25 mouse cellular contexts compared by ENCODE assay signal in the genomic region with DNA sequence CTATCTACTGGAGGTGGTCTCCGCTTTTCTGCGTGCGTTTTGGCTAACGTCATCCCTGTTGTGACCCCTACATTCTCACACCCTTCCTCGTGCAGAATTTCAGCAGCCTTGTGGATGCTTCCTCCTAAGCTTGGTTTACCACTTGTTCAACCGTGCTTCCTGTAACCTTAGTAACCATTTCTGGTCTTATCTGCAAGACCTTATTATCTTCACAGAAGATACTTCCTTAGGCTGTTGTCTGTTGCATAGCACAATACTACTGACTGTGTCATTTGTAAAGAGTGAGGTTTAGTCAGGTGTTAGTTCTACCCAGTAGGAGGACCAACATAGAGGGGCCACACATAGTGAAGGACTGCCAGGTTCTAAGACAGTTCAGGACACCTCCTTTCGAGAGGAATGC.
A peak's percentile ranks its signal among the peaks of the same experiment; 100 is the strongest.
DNase-seq lines count a peak whose midpoint lies in the region; ATAC-seq lines count a peak whose summit lies in the region.
"Had no signal": no experiment of that assay in that cellular context is flagged by ENCODE, and none has a peak within 500 bp of the region (broad histone marks: within the 10 kb centered on the region; RNA-seq: fewer than 3 reads in every experiment).

No protein-coding gene starts in this region.

- 34% methylated on average over 7 of the region's 7 CpGs for WGBS in liver, embryonic 13.5 days (ENCODE audit: insufficient replicate concordance)
- 71% methylated on average over 7 of the region's 7 CpGs for WGBS in liver, embryonic 11.5 days

- no peaks in the 10 kb centered on the region for H3K9me3 ChIP-seq in liver, embryonic 13.5 days (replicated peaks)
- H3K9me3 ChIP-seq in liver, embryonic 11.5 days (ENCODE audit: control insufficient read depth, low read length) = no peaks in the 10 kb centered on the region
- H3K9me3 ChIP-seq: forebrain, embryonic 15.5 days; heart, embryonic 13.5 days; hindbrain, embryonic 12.5 days; midbrain, embryonic 12.5 days had no signal

- H3K4me3 ChIP-seq in liver, embryonic 13.5 days (replicated peaks) = no peak overlapping the region
- no peak overlapping the region for H3K4me3 ChIP-seq in liver, embryonic 11.5 days (ENCODE audit: low read depth, low read length)
- H3K4me3 ChIP-seq: forebrain, embryonic 15.5 days; heart, embryonic 13.5 days; hindbrain, embryonic 12.5 days; midbrain, embryonic 12.5 days had no signal

- H3K36me3 ChIP-seq in liver, embryonic 13.5 days = no peaks in the 10 kb centered on the region
- H3K36me3 ChIP-seq in liver, embryonic 11.5 days (ENCODE audit: control insufficient read depth, insufficient read depth, low read length) = no peaks in the 10 kb centered on the region
- H3K36me3 ChIP-seq: forebrain, embryonic 15.5 days; heart, embryonic 13.5 days; hindbrain, embryonic 12.5 days; midbrain, embryonic 12.5 days had no signal

- no peak for DNase-seq in liver, embryonic 13.5 days
- DNase-seq in liver, embryonic 11.5 days (ENCODE audit: low spot score) = no peak
- no peak for DNase-seq in layer of hippocampus, postnatal 36 days
- DNase-seq in embryo, embryonic 11 days = no peak
- DNase-seq in gastrocnemius, postnatal 4 days (ENCODE audit: low spot score in 2 of 2) = no peak
- DNase-seq: adrenal gland, adult 8-10 months; cerebellum, adult 2 months; cerebellum, postnatal 25 days; gastrocnemius, postnatal 10 days; heart, adult 18-20 months; heart, postnatal 14 days; kidney, adult 18-20 months; lung, postnatal 4 days; right cerebral cortex, postnatal 14 days; thymus, postnatal 4 days had no signal

- no peak overlapping the region for H3K27ac ChIP-seq in liver, embryonic 13.5 days
- no peak overlapping the region for H3K27ac ChIP-seq in liver, embryonic 11.5 days (ENCODE audit: low read depth, low read length)
- H3K27ac ChIP-seq: forebrain, embryonic 15.5 days; heart, embryonic 13.5 days; hindbrain, embryonic 12.5 days; kidney, postnatal 0 days; liver, embryonic 14.5 days; midbrain, embryonic 12.5 days had no signal

- no peaks in the 10 kb centered on the region for H3K4me1 ChIP-seq in liver, embryonic 13.5 days (replicated peaks)
- H3K4me1 ChIP-seq in liver, embryonic 11.5 days (replicated peaks; ENCODE audit: control insufficient read depth, insufficient read depth, low read length) = no peaks in the 10 kb centered on the region
- H3K4me1 ChIP-seq: forebrain, embryonic 15.5 days; heart, embryonic 13.5 days; hindbrain, embryonic 12.5 days; midbrain, embryonic 12.5 days had no signal

- H3K9ac ChIP-seq in liver, embryonic 13.5 days = no peak overlapping the region
- no peak overlapping the region for H3K9ac ChIP-seq in liver, embryonic 11.5 days (ENCODE audit: low read depth, low read length)
- H3K9ac ChIP-seq: forebrain, embryonic 15.5 days; heart, embryonic 13.5 days; hindbrain, embryonic 12.5 days; liver, embryonic 14.5 days; midbrain, embryonic 12.5 days had no signal

- H3K4me2 ChIP-seq in liver, embryonic 13.5 days = no peak overlapping the region
- H3K4me2 ChIP-seq in liver, embryonic 11.5 days = no peak overlapping the region
- H3K4me2 ChIP-seq: forebrain, embryonic 15.5 days; heart, embryonic 13.5 days; hindbrain, embryonic 12.5 days; midbrain, embryonic 12.5 days had no signal

- 0 out of 2 replicates have a peak, but pooled peaks have one; percentile 45 for ATAC-seq in liver, embryonic 13.5 days (ENCODE audit: low read depth)
- ATAC-seq in liver, embryonic 11.5 days (replicated peaks; ENCODE audit: low FRiP score) = no peak
- ATAC-seq in hematopoietic stem cell, adult 5-6 weeks (replicated peaks in 1 of 2; ENCODE audit: insufficient read depth in 1 of 2, low FRiP score in 2 of 2, low TSS enrichment in 1 of 2, low read depth in 1 of 2, poor library complexity in 2 of 2, severe bottlenecking in 2 of 2) = peak; percentile 96 to 97
- peak; percentile 99 for ATAC-seq in megakaryocyte progenitor cell, adult 5-6 weeks (replicated peaks; ENCODE audit: poor library complexity)
- ATAC-seq: activated CD4-positive, CD25-positive, alpha-beta regulatory T cell, adult 4 months; forebrain, embryonic 15.5 days; inflammation-experienced regulatory T-cells, adult 6 months had no signal

- no peaks in the 10 kb centered on the region for H3K27me3 ChIP-seq in liver, embryonic 13.5 days
- H3K27me3 ChIP-seq in liver, embryonic 11.5 days (replicated peaks; ENCODE audit: control insufficient read depth, insufficient read depth, low read length) = no peaks in the 10 kb centered on the region
- H3K27me3 ChIP-seq: forebrain, embryonic 15.5 days; heart, embryonic 13.5 days; hindbrain, embryonic 12.5 days; midbrain, embryonic 12.5 days had no signal
